In the genomic region with DNA sequence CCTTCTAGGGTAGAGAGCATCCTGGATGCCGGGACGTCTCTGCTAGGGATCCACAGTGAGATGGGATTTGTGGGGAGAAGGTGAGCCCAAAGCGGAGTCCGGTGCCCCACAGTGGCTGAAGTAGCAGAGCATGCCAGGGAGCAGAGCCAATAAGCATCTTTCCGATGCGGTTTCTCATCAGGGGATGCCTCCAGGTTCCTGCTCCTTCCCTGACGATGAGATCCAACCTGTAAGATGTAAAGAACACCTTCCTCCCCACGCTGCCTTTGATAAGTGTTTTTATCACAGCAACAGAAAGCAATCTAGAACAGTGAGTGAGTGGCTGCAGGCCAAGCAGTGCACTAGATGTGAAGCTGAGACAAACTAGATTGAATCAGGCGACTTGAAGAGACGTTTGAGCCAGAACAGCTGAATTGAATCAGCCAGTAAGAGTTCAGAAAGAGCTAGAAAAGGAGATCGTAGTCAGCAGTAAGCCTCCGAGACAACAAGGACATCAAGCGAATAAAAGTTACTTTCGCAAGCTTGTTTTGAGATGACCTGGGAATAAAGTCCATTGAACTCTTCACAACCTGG, we compare ENCODE assay signal across 7 mouse cellular contexts. TPM values are rescaled to one million over a fixed set of nuclear protein-coding genes. Genes with fewer than 3 reads are reported as not detected.
DNase-seq lines count a peak whose midpoint lies in the region; ATAC-seq lines count a peak whose summit lies in the region.

No protein-coding gene starts in this region.

- WGBS in forebrain, embryonic 10.5 days, result 44% methylated on average over 14 of the region's 14 CpGs
- 44% methylated on average over 14 of the region's 14 CpGs for WGBS in midbrain, embryonic 13.5 days

- H3K9me3 ChIP-seq in forebrain, embryonic 10.5 days, result no peaks in the 10 kb centered on the region
- H3K9me3 ChIP-seq in midbrain, embryonic 13.5 days, result no peaks in the 10 kb centered on the region

- peaks cover 31% of the 10 kb centered on the region for H3K36me3 ChIP-seq in forebrain, embryonic 10.5 days (replicated peaks)
- H3K36me3 ChIP-seq in midbrain, embryonic 13.5 days, result peaks cover 26% of the 10 kb centered on the region

- peak overlapping the region; percentile 96 for H3K4me3 ChIP-seq in forebrain, embryonic 10.5 days
- peak overlapping the region; percentile 98 for H3K4me3 ChIP-seq in midbrain, embryonic 13.5 days (replicated peaks)

- peaks cover 3% of the 10 kb centered on the region; the same call in 1 of the 2 replicates for H3K27me3 ChIP-seq in forebrain, embryonic 10.5 days (ENCODE audit: poor library complexity, severe bottlenecking)
- no peaks in the 10 kb centered on the region for H3K27me3 ChIP-seq in midbrain, embryonic 13.5 days

- peak overlapping the region; percentile 97 for H3K4me2 ChIP-seq in midbrain, embryonic 13.5 days (replicated peaks)

- peaks cover 34% of the 10 kb centered on the region for H3K4me1 ChIP-seq in forebrain, embryonic 10.5 days
- H3K4me1 ChIP-seq in midbrain, embryonic 13.5 days (replicated peaks), result peaks cover 26% of the 10 kb centered on the region

- no peak for ATAC-seq in midbrain, embryonic 13.5 days

- DNase-seq in 3T3-L1 (ENCODE audit: low read depth, low spot score), result peak; percentile 63
- DNase-seq in A20 (ENCODE audit: low read depth, low spot score), result peak; percentile 70
- peak; percentile 18 for DNase-seq in forebrain, embryonic 10.5 days (ENCODE audit: extremely low spot score, low spot score)
- DNase-seq in kidney, adult 18-20 months, result peak; percentile 49
- DNase-seq in right cerebral cortex, adult 18-20 months, result no peak
- no peak for DNase-seq in cerebellum, postnatal 4 days (ENCODE audit: low spot score in 2 of 2)

- H3K27ac ChIP-seq in forebrain, embryonic 10.5 days, result peak overlapping the region; percentile 92
- H3K27ac ChIP-seq in midbrain, embryonic 13.5 days, result peak overlapping the region; percentile 84

- peak overlapping the region; percentile 96 for H3K9ac ChIP-seq in midbrain, embryonic 13.5 days (replicated peaks)

RNA-seq across cellular contexts. Expression of gene Fam207a, which starts 0.9 kb away (rescaled TPM):
- 41.2 and 43.2 TPM in 2 replicates for polyA plus RNA-seq in forebrain, embryonic 10.5 days (2016; fragmentation: Nextera tagmentation; extraction: Ambion mirVana)
- polyA plus RNA-seq in midbrain, embryonic 13.5 days (2015; fragmentation: Nextera tagmentation; extraction: Ambion mirVana), result 38.5 and 41.6 TPM in 2 replicates

RNA-seq across cellular contexts. Expression of gene Itgb2, which starts 13.6 kb away (rescaled TPM):
- 0.44 and 0.76 TPM in 2 replicates for polyA plus RNA-seq in forebrain, embryonic 10.5 days (2016; fragmentation: Nextera tagmentation; extraction: Ambion mirVana)
- polyA plus RNA-seq in midbrain, embryonic 13.5 days (2015; fragmentation: Nextera tagmentation; extraction: Ambion mirVana), result 0.61 and 0.87 TPM in 2 replicates

Comparison
In these comparisons a context has a peak if more than half of its experiments do, and no peak if none do; other contexts are left out.
1. DNase-seq: peak in 3T3-L1 (single experiment), A20 (single experiment), forebrain, embryonic 10.5 days (single experiment) and kidney, adult 18-20 months (single experiment); none in right cerebral cortex, adult 18-20 months (single experiment) and cerebellum, postnatal 4 days (0 of 2).